ENCODE assay signal across 1 mouse cellular context in genomic region chr3:36645245-36645559, GRCm38 (mm10). TPM values are rescaled to one million over a fixed set of nuclear protein-coding genes. Genes with fewer than 3 reads are reported as not detected.
"Had no signal": no experiment of that assay in that cellular context is flagged by ENCODE, and none has a peak within 500 bp of the region (broad histone marks: within the 10 kb centered on the region; RNA-seq: fewer than 3 reads in every experiment).

No protein-coding gene starts in this region.

RNA-seq across cellular contexts. Expression of gene Trpc3, which starts 44.8 kb away (rescaled TPM):
- polyA plus RNA-seq: inflammation-experienced regulatory T-cells, adult 6 months had no signal
